Mouse (Mus musculus): ENCODE results near the gene Macrod2. TPM values are rescaled to one million over a fixed set of nuclear protein-coding genes. Genes with fewer than 3 reads are reported as not detected.

Macrod2 gene
- polyA plus RNA-seq, 1 experiment from 2014 or later = 62.2 TPM

GRCm38 (mm10) chr2:142186922-142187321 lies 1791.8 kb downstream of the Macrod2 start:
- Histone ChIP-seq H3K27ac (no peak overlapping the region), H3K9ac (no peak overlapping the region), H3K4me2 (replicated peaks) (peak overlapping the region; percentile 22; the same call in 1 of the 2 replicates), H3K9me3 (ENCODE audit: control insufficient read depth, low read length) (no peaks in the 10 kb centered on the region), H3K4me1 (replicated peaks; ENCODE audit: control insufficient read depth, insufficient read depth, low read length) (0 out of 2 replicates have a peak, but pooled peaks cover 11% of the 10 kb centered on the region), H3K4me3 (replicated peaks; ENCODE audit: low read length) (no peak overlapping the region), H3K27me3 (ENCODE audit: control insufficient read depth, insufficient read depth, low read length) (no peaks in the 10 kb centered on the region), H3K36me3 (replicated peaks; ENCODE audit: control insufficient read depth, insufficient read depth) (no peaks in the 10 kb centered on the region)
- no peak for DNase-seq (ENCODE audit: low spot score)
- ATAC-seq (ENCODE audit: low FRiP score) = no peak
- 28% methylated on average over 2 of the region's 2 CpGs for WGBS

- H3K27me3 ChIP-seq (ENCODE audit: control insufficient read depth, insufficient read depth, low read length) = no peaks in the 10 kb centered on the region
- H3K4me3 ChIP-seq (replicated peaks; ENCODE audit: low read length) = no peak overlapping the region
- WGBS = 20% methylated on average over 5 of the region's 5 CpGs
- no peaks in the 10 kb centered on the region for H3K36me3 ChIP-seq (replicated peaks; ENCODE audit: control insufficient read depth, insufficient read depth)
- DNase-seq (ENCODE audit: low spot score) (peak; percentile 56), ATAC-seq (ENCODE audit: low FRiP score) (peak; percentile 91)
- H3K9ac ChIP-seq = no peak overlapping the region
- H3K27ac ChIP-seq = no peak overlapping the region
- peak overlapping the region; percentile 22; the same call in 1 of the 2 replicates for H3K4me2 ChIP-seq (replicated peaks)
- H3K4me1 ChIP-seq (replicated peaks; ENCODE audit: control insufficient read depth, insufficient read depth, low read length) = 0 out of 2 replicates have a peak, but pooled peaks cover 11% of the 10 kb centered on the region
- H3K9me3 ChIP-seq (ENCODE audit: control insufficient read depth, low read length) = no peaks in the 10 kb centered on the region
Measured at GRCm38 (mm10) chr2:142187428-142187827, 1792.3 kb downstream of the Macrod2 start.

- Histone ChIP-seq H3K27ac (no peak overlapping the region), H3K36me3 (replicated peaks; ENCODE audit: control insufficient read depth, insufficient read depth) (no peaks in the 10 kb centered on the region), H3K4me2 (replicated peaks) (no peak overlapping the region), H3K27me3 (ENCODE audit: control insufficient read depth, insufficient read depth, low read length) (no peaks in the 10 kb centered on the region), H3K4me3 (replicated peaks; ENCODE audit: low read length) (no peak overlapping the region), H3K9ac (no peak overlapping the region), H3K4me1 (replicated peaks; ENCODE audit: control insufficient read depth, insufficient read depth, low read length) (no peaks in the 10 kb centered on the region), H3K9me3 (ENCODE audit: control insufficient read depth, low read length) (no peaks in the 10 kb centered on the region)
- 93% methylated on average over 1 of the region's 1 CpGs for WGBS
- no peak for ATAC-seq (ENCODE audit: low FRiP score)
- DNase-seq (ENCODE audit: low spot score) = no peak
Measured at GRCm38 (mm10) chr2:142217371-142217770, 1822.3 kb downstream of the Macrod2 start.

- 52% methylated on average over 8 of the region's 8 CpGs for WGBS
- Histone ChIP-seq H3K9me3 (ENCODE audit: control insufficient read depth, low read length) (no peaks in the 10 kb centered on the region), H3K9ac (no peak overlapping the region), H3K36me3 (replicated peaks; ENCODE audit: control insufficient read depth, insufficient read depth) (no peaks in the 10 kb centered on the region), H3K27me3 (ENCODE audit: control insufficient read depth, insufficient read depth, low read length) (no peaks in the 10 kb centered on the region), H3K4me1 (replicated peaks; ENCODE audit: control insufficient read depth, insufficient read depth, low read length) (peaks cover 5% of the 10 kb centered on the region; the same call in 1 of the 2 replicates), H3K4me2 (replicated peaks) (no peak overlapping the region), H3K4me3 (replicated peaks; ENCODE audit: low read length) (no peak overlapping the region), H3K27ac (peak overlapping the region; percentile 32; the same call in 1 of the 2 replicates)
- no peak; the same call in 1 of the 2 replicates for ATAC-seq (ENCODE audit: low FRiP score)
- DNase-seq (ENCODE audit: low spot score) = peak; percentile 43
Measured at GRCm38 (mm10) chr2:142222137-142222921, 1827.2 kb downstream of the Macrod2 start.

- Histone ChIP-seq H3K9ac (no peak overlapping the region), H3K27ac (no peak overlapping the region; the same call in 1 of the 2 replicates), H3K36me3 (replicated peaks; ENCODE audit: control insufficient read depth, insufficient read depth) (no peaks in the 10 kb centered on the region), H3K9me3 (ENCODE audit: control insufficient read depth, low read length) (no peaks in the 10 kb centered on the region), H3K4me1 (replicated peaks; ENCODE audit: control insufficient read depth, insufficient read depth, low read length) (peaks cover 5% of the 10 kb centered on the region; the same call in 1 of the 2 replicates), H3K4me3 (replicated peaks; ENCODE audit: low read length) (no peak overlapping the region), H3K4me2 (replicated peaks) (no peak overlapping the region), H3K27me3 (ENCODE audit: control insufficient read depth, insufficient read depth, low read length) (no peaks in the 10 kb centered on the region)
- 73% methylated on average over 5 of the region's 5 CpGs for WGBS
- DNase-seq (ENCODE audit: low spot score) = no peak
- no peak for ATAC-seq (ENCODE audit: low FRiP score)
Measured at GRCm38 (mm10) chr2:142222926-142223325, 1827.8 kb downstream of the Macrod2 start.

GRCm38 (mm10) chr2:142230985-142231549 lies 1836.0 kb downstream of the Macrod2 start:
- H3K9ac ChIP-seq = no peak overlapping the region
- H3K4me1 ChIP-seq (replicated peaks; ENCODE audit: control insufficient read depth, insufficient read depth, low read length) = no peaks in the 10 kb centered on the region
- ATAC-seq (ENCODE audit: low FRiP score) (no peak), DNase-seq (ENCODE audit: low spot score) (no peak)
- no peaks in the 10 kb centered on the region for H3K9me3 ChIP-seq (ENCODE audit: control insufficient read depth, low read length)
- H3K27ac ChIP-seq = no peak overlapping the region
- 74% methylated on average over 4 of the region's 4 CpGs for WGBS
- H3K4me3 ChIP-seq (replicated peaks; ENCODE audit: low read length) = no peak overlapping the region
- H3K36me3 ChIP-seq (replicated peaks; ENCODE audit: control insufficient read depth, insufficient read depth) = no peaks in the 10 kb centered on the region
- H3K27me3 ChIP-seq (ENCODE audit: control insufficient read depth, insufficient read depth, low read length) = no peaks in the 10 kb centered on the region
- no peak overlapping the region for H3K4me2 ChIP-seq (replicated peaks)

- WGBS = 88% methylated on average over 9 of the region's 9 CpGs
Measured at GRCm38 (mm10) chr2:142232828-142233227, 1837.7 kb downstream of the Macrod2 start.

GRCm38 (mm10) chr2:142243483-142243882 lies 1848.4 kb downstream of the Macrod2 start:
- whole genome bisulfite sequencing = 93% methylated on average over 4 of the region's 4 CpGs
- DNase-seq (ENCODE audit: low spot score) = no peak
- Histone ChIP-seq H3K9me3 (ENCODE audit: control insufficient read depth, low read length) (no peaks in the 10 kb centered on the region), H3K27ac (no peak overlapping the region), H3K4me3 (replicated peaks; ENCODE audit: low read length) (no peak overlapping the region), H3K9ac (no peak overlapping the region), H3K27me3 (ENCODE audit: control insufficient read depth, insufficient read depth, low read length) (no peaks in the 10 kb centered on the region), H3K4me2 (replicated peaks) (no peak overlapping the region), H3K36me3 (replicated peaks; ENCODE audit: control insufficient read depth, insufficient read depth) (no peaks in the 10 kb centered on the region), H3K4me1 (replicated peaks; ENCODE audit: control insufficient read depth, insufficient read depth, low read length) (no peaks in the 10 kb centered on the region)
- ATAC-seq (ENCODE audit: low FRiP score) = no peak

More at GRCm38 (mm10) chr2:142232828-142233227, 1837.7 kb downstream of the Macrod2 start:
- no peaks in the 10 kb centered on the region for H3K27me3 ChIP-seq (ENCODE audit: control insufficient read depth, insufficient read depth, low read length)
- no peak overlapping the region for H3K4me2 ChIP-seq (replicated peaks)
- no peaks in the 10 kb centered on the region for H3K36me3 ChIP-seq (replicated peaks; ENCODE audit: control insufficient read depth, insufficient read depth)
- ATAC-seq (ENCODE audit: low FRiP score) (no peak), DNase-seq (ENCODE audit: low spot score) (no peak)
- H3K4me1 ChIP-seq (replicated peaks; ENCODE audit: control insufficient read depth, insufficient read depth, low read length) = no peaks in the 10 kb centered on the region
- no peak overlapping the region for H3K9ac ChIP-seq
- H3K9me3 ChIP-seq (ENCODE audit: control insufficient read depth, low read length) = no peaks in the 10 kb centered on the region
- no peak overlapping the region for H3K4me3 ChIP-seq (replicated peaks; ENCODE audit: low read length)
- H3K27ac ChIP-seq = no peak overlapping the region

- DNase-seq (ENCODE audit: low spot score) (no peak), ATAC-seq (ENCODE audit: low FRiP score) (no peak)
- Histone ChIP-seq H3K9ac (no peak overlapping the region), H3K4me3 (replicated peaks; ENCODE audit: low read length) (no peak overlapping the region), H3K4me1 (replicated peaks; ENCODE audit: control insufficient read depth, insufficient read depth, low read length) (0 out of 2 replicates have a peak, but pooled peaks cover 12% of the 10 kb centered on the region), H3K9me3 (ENCODE audit: control insufficient read depth, low read length) (no peaks in the 10 kb centered on the region), H3K36me3 (replicated peaks; ENCODE audit: control insufficient read depth, insufficient read depth) (no peaks in the 10 kb centered on the region), H3K27ac (no peak overlapping the region), H3K4me2 (replicated peaks) (no peak overlapping the region), H3K27me3 (ENCODE audit: control insufficient read depth, insufficient read depth, low read length) (no peaks in the 10 kb centered on the region)
- 82% methylated on average over 4 of the region's 4 CpGs for WGBS
Measured at GRCm38 (mm10) chr2:142250383-142250782, 1855.3 kb downstream of the Macrod2 start.
